Mouse (Mus musculus): ENCODE data around the gene Tnnt2. TPM values are rescaled to one million over a fixed set of nuclear protein-coding genes. Genes with fewer than 3 reads are reported as not detected.

The Tnnt2 gene
- polyA plus RNA-seq, 1 experiment, result not detected

- no peak for TF ChIP-seq GATA1 (IDR thresholded peaks at IDR 0.05; ENCODE audit: low read length)
Measured at GRCm38 (mm10) chr1:135812205-135812604, 23.9 kb upstream of the Tnnt2 start.

GRCm38 (mm10) chr1:135812618-135813017 is 23.5 kb upstream of the Tnnt2 start:
- TF ChIP-seq GATA1 (IDR thresholded peaks at IDR 0.05; ENCODE audit: low read length), result no peak

- TF ChIP-seq GATA1 (IDR thresholded peaks at IDR 0.05; ENCODE audit: low read length), result no peak
Measured at GRCm38 (mm10) chr1:135813071-135813470, 23.1 kb upstream of the Tnnt2 start.

GRCm38 (mm10) chr1:135813687-135814395 is 22.3 kb upstream of the Tnnt2 start:
- no peak for TF ChIP-seq GATA1 (IDR thresholded peaks at IDR 0.05; ENCODE audit: low read length)

- TF ChIP-seq GATA1 (IDR thresholded peaks at IDR 0.05; ENCODE audit: low read length), result no peak
Measured at GRCm38 (mm10) chr1:135814531-135814930, 21.6 kb upstream of the Tnnt2 start.

GRCm38 (mm10) chr1:135817595-135817994 is 18.6 kb upstream of the Tnnt2 start:
- TF ChIP-seq GATA1 (IDR thresholded peaks at IDR 0.05; ENCODE audit: low read length), result no peak

- TF ChIP-seq GATA1 (IDR thresholded peaks at IDR 0.05; ENCODE audit: low read length), result no peak
Measured at GRCm38 (mm10) chr1:135818481-135819086, 17.6 kb upstream of the Tnnt2 start, which contains the start of gene Lad1. Gene Lad1, plus strand, starts transcription at chr1:135818598.

- TF ChIP-seq GATA1 (IDR thresholded peaks at IDR 0.05; ENCODE audit: low read length), result no peak
Measured at GRCm38 (mm10) chr1:135820071-135820470, 16.1 kb upstream of the Tnnt2 start.

GRCm38 (mm10) chr1:135820736-135821364 is 15.3 kb upstream of the Tnnt2 start:
- no peak for TF ChIP-seq GATA1 (IDR thresholded peaks at IDR 0.05; ENCODE audit: low read length)

GRCm38 (mm10) chr1:135821780-135822179 is 14.4 kb upstream of the Tnnt2 start:
- no peak for TF ChIP-seq GATA1 (IDR thresholded peaks at IDR 0.05; ENCODE audit: low read length)

- TF ChIP-seq GATA1 (IDR thresholded peaks at IDR 0.05; ENCODE audit: low read length), result no peak
Measured at GRCm38 (mm10) chr1:135828918-135829317, 7.2 kb upstream of the Tnnt2 start.

- TF ChIP-seq GATA1 (IDR thresholded peaks at IDR 0.05; ENCODE audit: low read length), result no peak
Measured at GRCm38 (mm10) chr1:135834206-135834859, 1.8 kb upstream of the Tnnt2 start.

GRCm38 (mm10) chr1:135834983-135835382 is 1.2 kb upstream of the Tnnt2 start:
- TF ChIP-seq GATA1 (IDR thresholded peaks at IDR 0.05; ENCODE audit: low read length), result no peak

GRCm38 (mm10) chr1:135838626-135839025 is 2.5 kb downstream of the Tnnt2 start:
- TF ChIP-seq GATA1 (IDR thresholded peaks at IDR 0.05; ENCODE audit: low read length), result no peak

GRCm38 (mm10) chr1:135839065-135839464 is 2.9 kb downstream of the Tnnt2 start:
- no peak for TF ChIP-seq GATA1 (IDR thresholded peaks at IDR 0.05; ENCODE audit: low read length)
